Mouse (Mus musculus): ENCODE results near the gene Exosc5.

Gene Exosc5

DNA sequence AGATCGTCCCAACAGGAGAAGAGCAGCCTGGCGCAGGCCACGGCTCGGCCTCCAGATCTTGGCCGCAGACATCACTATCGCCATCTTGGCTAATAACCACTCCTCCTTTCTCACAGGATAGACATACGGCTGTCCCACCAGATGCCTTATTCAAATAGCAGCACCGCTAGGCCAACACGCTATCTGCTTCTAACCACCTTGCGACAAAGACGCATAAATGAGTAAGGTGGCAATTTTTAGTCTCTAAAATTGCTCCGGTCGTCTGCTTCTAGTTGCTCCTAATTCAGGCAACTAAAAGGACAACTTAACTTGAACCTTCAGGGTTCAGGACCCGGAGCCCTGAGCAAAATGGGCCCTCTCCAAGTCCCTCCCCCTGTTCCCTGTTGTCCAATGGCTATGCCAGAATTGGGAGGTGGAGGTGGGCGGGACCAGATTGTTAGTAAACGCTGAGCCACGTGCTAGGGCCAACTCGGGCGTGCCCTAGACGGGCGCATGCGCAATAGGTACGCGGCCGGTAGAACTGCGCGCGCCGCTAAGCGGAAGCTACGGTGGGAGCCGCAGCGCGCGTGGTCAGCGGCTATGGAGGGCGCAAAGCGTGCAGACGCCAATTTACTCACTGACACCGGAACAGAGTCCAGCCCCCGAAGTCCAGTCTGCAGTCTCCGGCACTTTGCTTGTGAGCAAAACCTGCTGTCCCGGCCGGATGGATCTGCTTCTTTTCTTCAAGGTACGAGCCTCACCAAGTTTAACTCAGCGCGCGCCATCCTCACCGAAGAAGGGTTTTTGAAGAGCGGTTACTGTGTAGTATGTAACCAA, at the start of gene Exosc5, which contains the start of gene Bckdha:
Gene Exosc5, plus strand, starts transcription at position 508 of the 816 bp plus-strand sequence.
Gene Bckdha, minus strand, starts transcription at position 325 of the 816 bp plus-strand sequence.
- in situ Hi-C loops (cut with MboI; ENCODE audit: unreplicated experiment in 2 of 2): loop anchor here (5.0 to 10.0 kb wide), 3 partner anchors 37 to 234 kb away; no protein-coding TSS in a partner anchor

DNA sequence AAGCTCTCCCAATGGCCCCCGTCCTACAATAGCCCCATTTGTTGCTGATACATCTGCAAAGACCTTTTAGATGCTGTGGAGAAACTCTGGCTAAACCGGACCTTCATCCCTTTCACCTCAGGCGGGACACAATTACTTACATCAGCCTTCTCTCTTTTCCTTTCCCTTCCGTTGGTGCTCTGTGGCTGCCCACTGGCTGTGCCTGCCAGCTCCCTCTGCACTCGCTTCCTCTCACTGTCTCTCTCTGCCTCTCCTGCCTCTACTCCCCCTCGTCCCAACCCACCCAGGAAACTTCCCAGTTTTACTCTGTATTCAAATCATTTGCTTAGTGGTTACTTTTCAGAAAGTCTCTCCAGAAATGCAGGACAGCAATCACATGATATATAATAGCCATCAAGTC, 48.9 kb upstream of the Exosc5 start:
- in situ Hi-C loops (cut with MboI; ENCODE audit: unreplicated experiment in 2 of 2): no loop called here

DNA sequence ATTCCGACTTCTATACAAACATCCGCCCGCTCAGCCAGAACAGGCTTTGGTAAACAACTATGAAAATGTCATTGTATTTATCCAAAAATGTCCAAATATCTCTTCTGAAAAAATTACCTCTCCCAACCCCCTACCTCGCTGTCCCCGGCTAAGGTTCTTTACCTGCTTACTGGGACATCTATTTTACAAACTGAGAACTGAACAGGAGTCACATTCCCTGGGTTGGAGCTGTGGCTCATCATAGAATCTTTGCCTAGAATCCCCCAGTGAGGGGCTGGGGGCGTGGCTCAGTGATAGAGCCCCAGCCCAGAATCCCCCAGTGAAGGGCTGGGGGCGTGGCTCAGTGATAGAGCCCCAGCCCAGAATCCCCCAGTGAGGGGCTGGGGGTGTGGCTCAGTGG, 47.5 kb upstream of the Exosc5 start:
- in situ Hi-C loops (cut with MboI; ENCODE audit: unreplicated experiment in 2 of 2): no loop called here

DNA sequence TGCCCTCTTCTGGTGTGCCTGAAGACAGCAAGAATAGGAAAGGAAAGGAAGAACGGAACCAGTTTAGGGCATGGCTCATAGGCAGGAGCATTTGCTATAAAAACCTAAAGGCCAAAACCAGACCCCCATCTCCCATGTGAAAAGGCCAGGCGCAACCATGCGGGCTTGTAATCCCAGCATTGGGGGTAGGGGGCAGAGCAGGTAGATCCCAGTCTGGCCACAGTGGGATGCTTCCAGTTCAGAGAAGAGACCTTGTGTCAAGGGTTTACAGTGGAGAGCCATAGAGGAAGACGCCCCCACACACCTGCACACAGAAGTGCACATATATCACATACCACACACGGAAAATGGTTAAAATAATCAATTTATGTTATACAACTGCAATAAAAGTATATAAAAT, 44.9 kb upstream of the Exosc5 start:
- in situ Hi-C loops (cut with MboI; ENCODE audit: unreplicated experiment in 2 of 2): no loop called here

DNA sequence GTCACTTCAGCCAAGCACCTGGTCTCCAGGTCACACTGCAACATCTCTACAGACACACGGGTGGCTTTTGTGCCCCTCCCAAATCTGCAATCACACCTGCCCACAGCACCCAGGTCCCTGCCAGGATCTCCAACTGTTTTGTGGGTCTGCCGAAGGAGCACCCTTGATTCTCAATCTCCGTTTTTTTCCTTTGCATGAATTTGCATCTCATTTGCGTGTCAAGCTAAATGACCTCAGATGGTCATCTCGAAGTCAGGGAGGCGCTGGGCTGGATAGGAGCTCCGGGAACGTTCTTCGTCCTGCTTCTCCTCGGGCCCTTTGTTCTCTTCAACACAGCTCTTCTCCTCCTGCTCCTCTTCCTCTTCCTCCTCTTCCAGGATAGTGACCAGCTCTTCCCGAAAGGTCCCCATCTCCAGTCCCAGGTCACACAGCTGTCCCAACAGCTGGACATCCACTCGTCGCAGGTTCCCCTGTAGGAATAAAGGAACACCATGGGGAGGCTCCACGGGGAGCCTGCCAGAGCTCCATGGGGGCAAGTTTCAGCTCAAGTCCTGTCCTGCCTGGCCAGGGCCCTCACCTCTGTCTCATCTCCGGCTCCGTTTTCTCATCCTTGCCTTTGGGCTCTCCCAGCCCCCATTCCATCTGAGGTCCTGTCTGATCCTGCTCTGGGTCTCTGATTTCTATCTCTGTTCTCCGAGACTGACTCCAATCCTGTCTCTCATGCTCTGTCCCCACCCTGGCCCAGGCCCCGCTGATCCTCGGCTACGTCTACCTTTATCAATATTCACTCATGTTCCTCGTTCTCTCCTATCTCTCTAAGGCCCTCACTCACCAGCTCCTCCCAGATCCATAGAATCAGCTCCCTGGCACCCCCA, 43.9 kb upstream of the Exosc5 start:
- in situ Hi-C loops (cut with MboI; ENCODE audit: unreplicated experiment in 2 of 2): no loop called here

DNA sequence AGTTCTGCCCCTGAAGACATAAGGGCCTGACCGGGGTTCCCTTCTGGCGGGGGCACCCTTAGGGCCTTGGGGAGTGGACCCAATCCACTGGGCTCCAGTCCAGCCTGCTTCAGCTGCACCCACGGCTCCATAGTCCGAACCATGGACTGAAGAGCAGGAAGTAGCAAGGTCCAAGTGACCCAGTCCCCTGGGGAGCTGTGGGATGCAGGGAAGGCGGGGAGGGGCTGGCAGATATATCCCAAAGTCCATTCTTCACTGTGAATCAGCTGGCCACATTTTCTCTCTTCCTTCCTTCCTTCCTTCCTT, 43.3 kb upstream of the Exosc5 start, which contains the start of gene Erich4:
Gene Erich4, minus strand, starts transcription at position 187 of the 306 bp plus-strand sequence.
- in situ Hi-C loops (cut with MboI; ENCODE audit: unreplicated experiment in 2 of 2): no loop called here

DNA sequence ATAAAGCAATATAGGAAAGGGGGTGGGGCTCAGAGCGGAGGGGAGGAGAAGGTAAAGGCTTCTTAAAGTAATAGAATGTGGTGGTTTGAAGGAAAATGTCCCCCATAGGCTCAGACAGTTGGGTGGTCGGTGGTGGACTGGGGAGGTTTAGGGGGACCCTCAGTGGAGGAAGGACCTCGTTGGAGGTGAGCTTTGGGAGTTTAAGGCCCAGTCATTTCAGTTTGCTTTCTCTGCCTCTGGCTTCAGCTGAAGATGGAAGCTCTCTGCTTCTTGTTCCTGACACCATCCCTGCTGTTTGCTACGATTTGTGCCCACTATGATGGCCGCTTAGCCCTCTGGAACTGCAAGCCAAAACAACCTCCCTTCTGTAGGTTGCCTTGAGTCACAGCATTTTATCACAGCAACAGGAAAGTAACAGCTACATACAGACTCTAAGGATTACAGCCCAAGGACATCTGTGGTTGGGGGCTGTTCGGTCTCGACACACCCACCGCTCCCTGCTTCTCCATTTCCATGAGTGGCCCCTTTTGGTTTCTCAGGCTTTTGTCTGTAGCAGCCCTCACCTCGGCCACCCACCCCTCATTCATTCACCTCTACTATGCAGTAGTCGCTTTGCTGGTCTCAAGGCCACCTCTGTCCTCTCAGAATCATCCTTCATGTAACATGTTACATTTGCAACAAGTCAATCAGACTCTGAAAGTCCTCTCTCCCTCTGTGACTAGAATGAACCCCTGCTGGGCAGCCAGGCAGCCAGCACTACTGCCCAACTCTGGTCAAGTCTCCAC, 41.4 kb upstream of the Exosc5 start:
- in situ Hi-C loops (cut with MboI; ENCODE audit: unreplicated experiment in 2 of 2): no loop called here

DNA sequence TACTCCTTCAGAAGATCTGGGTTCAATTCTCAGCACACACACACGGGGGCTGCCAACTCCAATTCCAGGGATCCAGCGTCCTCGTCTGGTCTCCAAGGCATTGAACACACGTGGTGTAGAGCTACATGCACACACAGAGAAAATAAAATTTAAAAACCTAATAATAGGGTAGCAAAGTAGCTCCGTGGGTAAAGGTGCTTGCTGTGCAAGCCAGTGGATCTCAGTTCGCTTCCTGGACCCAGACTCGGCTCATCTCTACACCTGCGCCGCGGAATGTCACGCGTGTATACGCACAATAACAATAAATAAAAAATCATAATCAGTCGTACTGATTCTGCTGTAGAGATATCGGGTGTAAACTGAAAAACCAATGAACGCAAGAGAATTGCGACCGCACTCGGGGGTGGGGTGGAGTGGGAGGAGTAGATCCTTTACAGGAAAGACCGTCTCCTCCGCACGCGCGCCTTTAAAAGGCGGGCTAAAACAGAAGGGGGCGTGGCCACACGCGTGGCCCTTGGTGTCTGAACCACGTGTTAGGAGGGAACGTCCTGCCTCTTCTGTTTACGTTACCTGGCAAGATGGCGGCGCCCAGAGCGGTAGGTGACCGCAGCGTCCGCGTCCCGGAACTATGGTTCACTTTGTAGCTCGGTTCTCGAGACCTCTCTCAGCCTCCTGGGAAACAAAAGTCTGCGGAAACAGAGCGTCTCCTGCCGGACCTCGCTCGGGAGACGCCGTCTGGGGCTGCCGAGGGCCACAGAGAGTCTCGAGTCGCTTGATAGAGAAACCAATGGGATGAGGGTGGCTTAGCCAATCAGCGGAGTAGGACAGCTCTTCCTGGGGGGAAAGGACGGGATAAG, 39.9 kb upstream of the Exosc5 start, which contains the start of gene Dmac2:
Gene Dmac2, plus strand, starts transcription at position 550 of the 857 bp plus-strand sequence.
- in situ Hi-C loops (cut with MboI; ENCODE audit: unreplicated experiment in 2 of 2): no loop called here

DNA sequence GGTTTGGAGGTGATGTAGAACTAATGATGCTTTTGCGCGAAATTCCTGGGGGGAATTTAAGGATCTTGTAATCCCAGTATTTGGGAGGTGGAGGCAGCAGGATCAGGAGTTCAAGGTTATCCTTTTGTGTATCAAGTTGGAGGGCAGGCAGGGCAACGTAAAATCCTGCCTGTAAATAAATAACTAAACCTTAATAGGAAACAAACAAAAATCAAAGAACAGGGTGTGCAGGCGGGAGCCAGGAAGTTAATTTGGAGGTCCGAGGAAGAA, 39.3 kb upstream of the Exosc5 start:
- in situ Hi-C loops (cut with MboI; ENCODE audit: unreplicated experiment in 2 of 2): no loop called here

DNA sequence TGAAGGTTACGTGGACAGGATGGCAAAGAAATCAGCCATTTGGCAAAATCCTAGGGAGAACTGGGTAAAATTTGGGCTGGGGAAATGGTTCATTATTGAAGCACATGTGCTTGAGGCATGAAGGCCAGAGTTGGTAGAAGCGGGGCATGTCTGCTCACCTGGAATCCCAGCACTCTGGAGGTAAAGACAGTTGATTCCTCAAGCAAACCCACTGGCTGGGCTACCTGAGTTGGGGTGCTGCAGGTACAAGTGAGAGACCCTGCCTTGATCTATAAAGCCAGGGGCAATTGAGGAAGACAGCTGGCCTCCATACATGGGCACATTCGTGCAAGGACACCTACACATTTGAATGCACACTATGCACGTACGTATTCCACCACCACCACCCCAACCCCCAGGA, 38.9 kb upstream of the Exosc5 start:
- in situ Hi-C loops (cut with MboI; ENCODE audit: unreplicated experiment in 2 of 2): loop anchor here (5.0 to 10.0 kb wide), 3 partner anchors 37 to 95 kb away; partner anchors contain the start of genes Bckdha (in 2 of the 2), Exosc5 (in 2 of the 2), B9d2 (in 1 of the 2) and Ccdc97 (in 1 of the 2)

DNA sequence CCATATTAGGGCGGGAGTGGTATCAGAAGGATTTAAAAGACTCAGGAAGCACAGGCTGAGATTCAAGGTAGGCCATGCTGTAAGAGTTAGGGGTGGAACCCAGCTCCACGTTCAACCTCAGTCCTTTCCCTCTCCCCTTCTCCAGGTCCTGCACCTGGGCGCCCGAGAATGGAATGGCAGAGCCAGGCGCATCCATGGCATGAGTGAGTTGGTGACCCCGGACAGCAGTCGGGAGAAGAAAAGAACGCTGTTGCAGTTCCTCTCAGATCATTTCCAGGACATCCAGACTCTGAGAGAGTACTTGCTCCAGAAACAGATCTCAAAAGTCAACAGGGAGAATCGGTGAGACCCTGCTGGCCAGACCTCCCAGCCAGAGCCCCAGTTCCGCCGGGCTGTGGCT, 38.2 kb upstream of the Exosc5 start:
- in situ Hi-C loops (cut with MboI; ENCODE audit: unreplicated experiment in 2 of 2): loop anchor here (5.0 to 10.0 kb wide), 3 partner anchors 37 to 94 kb away; partner anchors contain the start of genes Bckdha (in 2 of the 2), Exosc5 (in 2 of the 2), B9d2 (in 1 of the 2) and Ccdc97 (in 1 of the 2)

DNA sequence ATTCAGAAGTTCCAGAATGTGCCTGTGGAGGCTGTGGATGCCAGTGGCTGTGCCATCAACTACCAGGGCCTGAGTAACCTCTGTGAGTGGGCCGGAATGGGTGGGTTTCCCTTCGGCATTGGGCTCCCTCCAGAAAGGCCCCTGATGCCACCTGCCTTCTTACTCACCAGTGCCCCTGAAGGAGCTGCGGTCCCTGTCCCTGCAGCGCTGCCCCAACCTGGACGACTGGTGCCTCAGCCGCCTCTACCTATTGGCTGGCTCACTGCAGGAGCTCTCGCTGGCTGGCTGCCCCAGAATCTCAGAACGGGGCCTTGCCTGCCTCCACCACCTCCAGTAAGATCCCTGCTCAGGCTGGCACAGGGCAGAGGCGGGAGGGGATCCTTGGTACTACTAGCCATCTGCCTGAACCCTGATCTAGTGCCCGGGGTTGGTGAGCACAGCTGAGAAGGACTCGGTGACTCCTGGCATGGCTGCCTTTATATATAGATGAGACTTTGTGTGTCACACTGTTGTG, 35.0 kb upstream of the Exosc5 start:
- in situ Hi-C loops (cut with MboI; ENCODE audit: unreplicated experiment in 2 of 2): loop anchor here (5.0 to 10.0 kb wide), 3 partner anchors 33 to 91 kb away; partner anchors contain the start of genes Bckdha (in 2 of the 2), Exosc5 (in 2 of the 2), B9d2 (in 1 of the 2) and Ccdc97 (in 1 of the 2)

DNA sequence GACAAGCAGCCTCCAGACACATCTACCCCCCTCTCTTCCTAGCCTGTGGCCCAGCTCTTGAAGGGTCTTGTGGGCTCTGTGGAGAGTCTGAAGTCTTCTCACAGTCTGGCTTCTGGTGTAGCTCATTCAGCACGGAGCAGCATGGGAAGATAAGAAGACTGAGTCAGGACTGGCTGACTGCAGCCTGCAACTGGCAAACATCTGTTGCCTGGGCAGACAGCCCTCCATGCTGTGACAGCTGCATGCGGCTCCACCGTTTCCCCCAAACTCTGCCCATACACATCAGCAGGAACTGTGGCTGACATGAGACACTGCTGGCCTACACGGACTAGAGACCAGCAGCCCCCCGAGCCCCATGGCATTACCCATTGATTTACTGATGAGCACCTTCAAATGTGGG, 34.1 kb upstream of the Exosc5 start:
- in situ Hi-C loops (cut with MboI; ENCODE audit: unreplicated experiment in 2 of 2): loop anchor here (5.0 to 25.0 kb wide), 5 partner anchors 32 to 1837 kb away; partner anchors contain the start of genes Bckdha (in 2 of the 2), Exosc5 (in 2 of the 2), B9d2 (in 1 of the 2) and Ccdc97 (in 1 of the 2)

DNA sequence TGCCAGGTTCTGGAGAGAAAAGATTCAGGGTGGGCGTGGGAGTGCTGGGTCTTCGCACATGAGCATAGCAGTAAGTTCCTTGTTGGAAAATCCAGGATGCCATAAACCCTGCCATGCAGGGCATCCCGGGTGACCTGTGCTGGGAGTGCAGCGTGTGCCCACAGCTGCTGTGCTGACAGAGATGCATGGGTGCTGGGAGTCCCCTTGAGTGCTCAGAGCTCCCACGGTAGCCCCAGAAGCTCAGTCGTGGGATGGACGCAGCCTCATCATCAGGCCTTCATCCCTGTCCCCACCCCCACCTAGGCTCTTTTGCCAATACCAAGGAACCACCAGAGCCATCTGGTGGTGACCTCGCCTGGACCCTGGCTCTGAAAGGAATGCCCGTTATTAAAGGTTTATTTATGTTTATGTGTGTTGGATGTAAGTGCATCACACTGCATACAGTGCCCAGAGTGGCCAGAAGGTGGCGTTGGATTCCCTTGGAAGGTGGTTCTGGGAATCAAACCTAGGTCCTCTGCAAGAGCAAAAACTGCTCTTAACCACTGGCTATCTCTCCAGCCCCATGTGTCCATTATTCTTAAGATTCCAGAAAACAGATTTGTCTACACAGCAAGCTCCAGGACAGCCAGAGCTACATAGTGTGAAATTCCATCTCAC, 33.2 kb upstream of the Exosc5 start:
- in situ Hi-C loops (cut with MboI; ENCODE audit: unreplicated experiment in 2 of 2): loop anchor here in 1 of 2 experiments (10.0 to 25.0 kb wide), 3 partner anchors 89 to 1837 kb away; partner anchors contain the start of genes Ccdc97 and Sertad3

DNA sequence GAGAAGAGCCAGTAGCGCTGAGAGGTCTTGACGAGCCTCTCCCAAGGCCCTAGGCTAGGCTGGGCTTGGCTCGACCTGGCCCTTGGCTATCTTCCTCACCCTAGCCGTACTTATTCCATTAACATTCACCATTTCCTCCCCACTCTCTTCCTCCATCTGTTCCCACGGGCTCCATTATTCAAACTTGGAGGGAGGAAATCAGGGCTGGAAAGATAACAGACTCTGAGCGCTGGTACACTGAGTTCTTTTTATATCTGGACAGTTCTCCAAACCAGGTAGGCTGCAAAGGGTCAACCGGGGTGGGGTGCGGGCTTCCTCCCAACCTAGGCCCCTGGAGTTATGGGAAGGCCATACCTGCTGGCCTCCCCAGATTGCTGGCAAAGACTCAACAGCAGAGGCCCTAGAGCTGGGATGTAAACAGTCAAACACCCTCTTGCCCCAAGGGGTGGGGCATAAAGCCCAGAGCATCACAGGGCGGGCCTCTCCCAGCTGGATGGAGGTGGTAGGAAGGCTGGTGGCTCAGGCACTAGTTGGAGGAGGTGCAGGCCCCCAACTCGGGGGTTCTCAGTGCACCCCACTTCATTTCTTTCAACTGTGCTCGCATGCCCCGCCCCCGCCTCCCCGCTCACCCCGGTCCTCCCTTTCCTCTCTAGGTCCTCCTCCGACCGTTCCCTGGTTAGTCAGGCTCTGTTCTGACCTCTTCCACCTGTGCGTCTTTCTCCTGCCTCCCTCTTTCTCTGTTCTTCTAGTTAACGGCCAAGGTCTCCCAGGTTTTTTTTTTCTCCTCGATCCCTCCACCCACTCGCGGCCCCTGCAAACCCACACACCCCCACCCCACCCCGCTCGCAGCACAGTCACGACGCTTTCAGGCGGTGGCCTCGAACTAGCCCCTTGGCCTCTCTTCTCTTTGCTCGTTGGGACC, 32.2 kb upstream of the Exosc5 start, which contains the start of gene B3gnt8:
Gene B3gnt8, plus strand, starts transcription at position 146 of the 922 bp plus-strand sequence.
- in situ Hi-C loops (cut with MboI; ENCODE audit: unreplicated experiment in 2 of 2): loop anchor here in 1 of 2 experiments (10.0 to 25.0 kb wide), 3 partner anchors 88 to 1836 kb away; partner anchors contain the start of genes Ccdc97 and Sertad3

DNA sequence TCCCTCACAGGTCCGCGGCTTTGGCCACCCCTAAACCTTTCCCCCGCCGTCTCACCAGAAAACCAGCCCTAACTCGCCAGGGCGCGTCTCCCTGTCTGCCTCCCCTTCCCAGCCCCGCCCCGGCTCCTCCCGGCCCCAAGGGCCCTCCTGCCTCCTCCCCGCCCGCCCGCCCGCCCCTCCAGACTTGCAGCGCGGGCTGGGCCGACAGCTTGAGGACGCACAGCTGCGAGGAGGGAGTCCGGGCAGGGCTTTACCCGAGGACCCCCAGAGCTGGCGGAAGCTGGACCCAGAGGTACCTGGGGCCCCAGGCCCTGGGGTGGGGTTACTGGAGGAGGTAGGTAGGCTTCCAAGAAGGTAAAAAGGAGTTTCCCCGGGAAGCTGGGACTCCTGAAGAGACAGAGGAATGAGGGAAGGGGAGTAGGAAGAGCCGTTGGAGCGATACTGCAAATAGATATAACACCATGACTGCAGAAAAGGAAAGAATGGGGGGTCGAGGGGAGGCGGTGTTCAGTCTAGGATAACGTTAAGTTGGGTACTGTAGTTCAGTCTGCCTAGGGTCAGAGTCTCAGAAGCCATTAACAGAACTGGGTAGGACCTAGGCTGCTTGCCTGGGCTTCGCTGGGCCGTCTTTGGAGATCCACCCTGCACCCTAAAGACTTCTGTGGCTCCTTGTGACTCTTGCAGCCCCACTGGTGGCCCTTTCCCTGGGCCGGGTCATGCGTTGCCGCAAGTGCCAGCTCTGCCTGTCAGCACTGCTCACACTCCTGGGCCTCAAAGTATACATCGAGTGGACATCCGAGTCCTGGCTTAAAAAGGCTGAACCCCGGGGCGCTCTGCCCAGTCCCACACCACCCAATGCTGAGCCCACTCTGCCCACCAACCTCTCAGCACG, 31.3 kb upstream of the Exosc5 start:
- in situ Hi-C loops (cut with MboI; ENCODE audit: unreplicated experiment in 2 of 2): loop anchor here in 1 of 2 experiments (10.0 to 25.0 kb wide), 3 partner anchors 87 to 1835 kb away; partner anchors contain the start of genes Ccdc97 and Sertad3

Data from v-Abl transformed pro-B cells (cell line).